Mouse (Mus musculus): Measurements from ENCODE around the gene Lage3. TPM values are rescaled to one million over a fixed set of nuclear protein-coding genes. Genes with fewer than 3 reads are reported as not detected.
A peak's percentile ranks its signal among the peaks of the same experiment; 100 is the strongest.
"Not testable (repeated sequence)": the region's sequence is repeated elsewhere in the genome, so short reads cannot be mapped to it uniquely, and the experiment has no call there.

Gene Lage3
- polyA plus RNA-seq, 1 experiment, result 39.5 TPM

DNA sequence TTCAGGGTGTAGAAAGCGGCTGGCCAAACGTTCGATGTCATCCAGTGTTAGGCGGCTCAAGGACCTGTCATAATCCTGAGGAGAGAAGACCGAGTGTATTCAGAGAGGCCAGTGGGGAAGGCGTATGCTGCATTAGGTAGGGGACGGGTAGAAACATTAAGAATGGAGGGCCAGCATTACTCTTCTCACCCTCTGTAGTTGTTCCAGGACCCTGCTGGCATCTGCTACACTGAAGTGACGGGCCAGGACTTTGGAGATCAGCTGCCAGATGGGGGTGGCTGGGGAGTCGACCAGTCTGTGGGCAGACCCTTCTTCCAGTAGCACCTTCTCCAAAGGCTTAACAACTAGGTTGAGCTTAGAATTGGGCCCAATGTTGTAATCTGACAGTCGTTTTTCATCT lies 14.1 kb upstream of the Lage3 start:
- WGBS, result 47% methylated on average over 10 of the region's 10 CpGs
- no peaks in the 10 kb centered on the region; the same call in 1 of the 2 replicates for H3K4me1 ChIP-seq (ENCODE audit: control insufficient read depth, insufficient read depth, low read length)
- no peak overlapping the region for H3K27ac ChIP-seq (ENCODE audit: control insufficient read depth, insufficient read depth, low read depth, low read length, poor library complexity)
- H3K4me3 ChIP-seq (replicated peaks; ENCODE audit: control insufficient read depth, low read depth, low read length), result peak overlapping the region; percentile 86
- TF ChIP-seq CTCF (IDR thresholded peaks at IDR 0.05; ENCODE audit: control insufficient read depth, insufficient read depth, low read length) (no peak), POLR2A (IDR thresholded peaks at IDR 0.05; ENCODE audit: borderline replicate concordance, control insufficient read depth, low read depth, low read length) (no peak)

DNA sequence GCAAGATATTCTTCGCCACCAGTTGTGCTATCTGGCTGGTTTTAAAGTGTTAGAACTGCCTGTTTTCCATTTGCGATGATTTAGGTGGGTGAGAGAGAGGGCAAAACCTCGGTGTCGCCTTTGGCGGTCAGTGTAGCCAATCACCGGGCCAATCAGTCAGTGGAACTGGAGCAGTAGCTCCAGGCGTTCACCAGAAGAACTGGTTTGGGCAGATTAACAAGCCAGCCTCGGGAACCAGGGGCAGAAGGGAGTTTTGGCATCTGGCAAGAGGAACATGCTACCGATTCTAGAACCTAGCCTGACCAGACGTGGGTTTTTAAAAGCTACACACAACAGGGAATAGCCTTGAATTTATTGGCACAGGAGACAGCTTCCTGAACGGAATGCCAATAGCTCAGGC lies 5.8 kb upstream of the Lage3 start:
- Histone ChIP-seq H3K4me3 (replicated peaks; ENCODE audit: control insufficient read depth, low read depth, low read length) (no peak overlapping the region), H3K4me1 (ENCODE audit: control insufficient read depth, insufficient read depth, low read length) (no peaks in the 10 kb centered on the region), H3K27ac (ENCODE audit: control insufficient read depth, insufficient read depth, low read depth, low read length, poor library complexity) (no peak overlapping the region)
- TF ChIP-seq POLR2A (IDR thresholded peaks at IDR 0.05; ENCODE audit: borderline replicate concordance, control insufficient read depth, low read depth, low read length), result no peak
- TF ChIP-seq CTCF (IDR thresholded peaks at IDR 0.05; ENCODE audit: control insufficient read depth, insufficient read depth, low read length), result no peak
- WGBS, result 61% methylated on average over 11 of the region's 11 CpGs

GRCm38 (mm10) chrX:74357069-74357468 lies 3.7 kb upstream of the Lage3 start:
- 83% methylated on average over 3 of the region's 3 CpGs for WGBS
- H3K27ac ChIP-seq (ENCODE audit: control insufficient read depth, insufficient read depth, low read depth, low read length, poor library complexity); H3K4me3 ChIP-seq (replicated peaks; ENCODE audit: control insufficient read depth, low read depth, low read length); H3K4me1 ChIP-seq (ENCODE audit: control insufficient read depth, insufficient read depth, low read length): not testable (repeated sequence)

DNA sequence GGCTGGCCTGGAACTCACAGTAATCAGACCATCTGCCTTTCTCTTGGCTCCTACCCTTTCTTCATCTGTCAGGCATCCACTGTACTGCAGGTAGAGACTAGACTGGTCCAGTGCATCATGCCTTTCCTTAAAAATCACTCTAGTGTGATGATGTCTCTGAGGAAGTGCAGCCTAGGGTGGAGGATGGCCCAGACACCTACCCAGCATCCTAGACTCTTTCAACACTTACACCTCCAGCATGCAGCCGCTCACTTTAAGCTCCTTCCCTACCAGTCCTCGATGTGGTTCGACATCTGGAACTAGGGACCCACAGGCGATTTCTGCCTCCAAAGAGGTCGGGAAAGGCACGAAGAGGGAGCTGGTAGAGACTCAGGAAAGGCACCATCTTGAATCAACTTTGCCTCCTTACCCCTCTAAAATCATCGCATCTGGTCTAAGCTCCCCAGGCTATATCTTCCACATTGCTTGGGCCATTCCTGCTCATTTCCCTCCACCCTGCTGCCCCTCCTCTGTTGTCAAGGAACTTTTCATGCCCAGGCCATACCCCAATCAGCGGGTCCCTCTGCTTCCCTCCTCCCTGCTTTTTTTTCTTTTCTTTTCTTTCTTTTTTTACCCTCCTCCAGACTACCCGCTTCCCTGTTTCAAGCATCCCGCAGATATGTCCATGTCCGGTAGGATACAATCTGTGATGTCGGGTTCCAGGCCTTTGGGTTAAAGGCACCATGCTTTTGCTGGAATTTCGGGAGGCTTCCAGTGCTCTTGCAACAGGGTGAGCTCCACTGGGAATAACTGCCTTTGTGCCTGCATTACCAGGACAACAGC lies 562 bp downstream of the Lage3 start:
- TF ChIP-seq CTCF (IDR thresholded peaks at IDR 0.05; ENCODE audit: control insufficient read depth, insufficient read depth, low read length) (no peak), POLR2A (IDR thresholded peaks at IDR 0.05; ENCODE audit: borderline replicate concordance, control insufficient read depth, low read depth, low read length) (no peak)
- WGBS, result 14% methylated on average over 13 of the region's 13 CpGs
- Histone ChIP-seq H3K4me3 (replicated peaks; ENCODE audit: control insufficient read depth, low read depth, low read length) (peak overlapping the region; percentile 61), H3K4me1 (ENCODE audit: control insufficient read depth, insufficient read depth, low read length) (peaks cover 2% of the 10 kb centered on the region), H3K27ac (ENCODE audit: control insufficient read depth, insufficient read depth, low read depth, low read length, poor library complexity) (no peak overlapping the region)

DNA sequence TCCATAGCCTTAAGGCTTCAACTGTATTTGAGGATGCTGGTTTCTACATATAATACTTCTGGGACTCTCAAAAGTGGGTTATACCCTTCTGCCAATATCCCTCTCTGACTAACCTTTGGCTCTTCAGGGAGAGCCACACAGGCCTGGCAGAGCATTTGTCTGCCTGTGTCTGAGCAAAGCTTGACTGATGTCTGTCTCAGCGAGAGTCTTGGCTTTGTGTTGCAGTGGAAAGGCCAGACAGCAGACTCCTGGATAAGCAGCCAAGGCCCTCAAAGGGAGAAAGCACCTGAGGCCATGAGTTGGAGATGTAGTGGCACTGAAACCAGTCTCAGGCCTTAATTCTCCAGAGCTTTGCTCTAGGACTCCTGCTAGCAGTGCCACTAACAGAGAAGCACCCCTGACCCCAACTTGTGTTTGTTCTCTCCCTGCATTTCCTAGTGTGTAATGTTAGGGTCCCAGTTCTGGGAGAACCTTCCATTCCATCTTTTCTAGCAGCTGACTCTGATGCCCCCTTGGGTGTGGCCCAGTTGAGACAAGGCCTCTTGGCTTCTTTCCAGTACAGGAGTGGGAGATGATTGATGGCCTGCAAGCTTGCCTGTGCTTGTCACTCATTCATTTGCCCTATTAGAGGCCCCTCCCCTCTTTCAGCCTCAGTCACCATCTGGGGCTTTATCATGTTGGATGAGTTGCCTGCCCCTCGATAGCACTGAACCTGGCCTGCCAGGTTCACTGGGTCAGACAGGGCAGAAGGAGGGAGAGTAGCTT lies 23.1 kb downstream of the Lage3 start:
- Histone ChIP-seq H3K4me1 (ENCODE audit: control insufficient read depth, insufficient read depth, low read length) (no peaks in the 10 kb centered on the region), H3K4me3 (replicated peaks; ENCODE audit: control insufficient read depth, low read depth, low read length) (no peak overlapping the region), H3K27ac (ENCODE audit: control insufficient read depth, insufficient read depth, low read depth, low read length, poor library complexity) (no peak overlapping the region)
- TF ChIP-seq CTCF (IDR thresholded peaks at IDR 0.05; ENCODE audit: control insufficient read depth, insufficient read depth, low read length) (no peak), POLR2A (IDR thresholded peaks at IDR 0.05; ENCODE audit: borderline replicate concordance, control insufficient read depth, low read depth, low read length) (no peak)
- 47% methylated on average over 2 of the region's 2 CpGs for WGBS

GRCm38 (mm10) chrX:74329215-74329671 lies 24.2 kb downstream of the Lage3 start:
- H3K4me3 ChIP-seq (replicated peaks; ENCODE audit: control insufficient read depth, low read depth, low read length), result peak overlapping the region; percentile 31
- H3K27ac ChIP-seq (ENCODE audit: control insufficient read depth, insufficient read depth, low read depth, low read length, poor library complexity), result no peak overlapping the region
- no peaks in the 10 kb centered on the region for H3K4me1 ChIP-seq (ENCODE audit: control insufficient read depth, insufficient read depth, low read length)
- 25% methylated on average over 9 of the region's 10 CpGs for WGBS
- TF ChIP-seq CTCF (IDR thresholded peaks at IDR 0.05; ENCODE audit: control insufficient read depth, insufficient read depth, low read length) (no peak), POLR2A (IDR thresholded peaks at IDR 0.05; ENCODE audit: borderline replicate concordance, control insufficient read depth, low read depth, low read length) (no peak)

GRCm38 (mm10) chrX:74328725-74329161 lies 24.7 kb downstream of the Lage3 start, which contains the start of gene Plxna3:
Plxna3 (plus strand) TSS chrX:74329066.
- H3K4me3 ChIP-seq (replicated peaks; ENCODE audit: control insufficient read depth, low read depth, low read length), result peak within 1 kb of the TSS; percentile 31
- peak within 1 kb of the TSS; percentile 15; the same call in 1 of the 2 replicates for H3K27ac ChIP-seq (ENCODE audit: control insufficient read depth, insufficient read depth, low read depth, low read length, poor library complexity)
- 11% methylated on average over 27 of the region's 30 CpGs for WGBS
- no peaks in the 10 kb centered on the region for H3K4me1 ChIP-seq (ENCODE audit: control insufficient read depth, insufficient read depth, low read length)
- TF ChIP-seq CTCF (IDR thresholded peaks at IDR 0.05; ENCODE audit: control insufficient read depth, insufficient read depth, low read length) (no peak), POLR2A (IDR thresholded peaks at IDR 0.05; ENCODE audit: borderline replicate concordance, control insufficient read depth, low read depth, low read length) (no peak)
